Mouse (Mus musculus) spleen, adult 12 weeks (tissue): ENCODE data around the gene Nptn.

Source experiments
- DNase-seq: peaks from one replicate; pipeline ENCODE4 v3.0.0; 2022; ENCODE audit warnings: low spot score

Gene Nptn

DNA sequence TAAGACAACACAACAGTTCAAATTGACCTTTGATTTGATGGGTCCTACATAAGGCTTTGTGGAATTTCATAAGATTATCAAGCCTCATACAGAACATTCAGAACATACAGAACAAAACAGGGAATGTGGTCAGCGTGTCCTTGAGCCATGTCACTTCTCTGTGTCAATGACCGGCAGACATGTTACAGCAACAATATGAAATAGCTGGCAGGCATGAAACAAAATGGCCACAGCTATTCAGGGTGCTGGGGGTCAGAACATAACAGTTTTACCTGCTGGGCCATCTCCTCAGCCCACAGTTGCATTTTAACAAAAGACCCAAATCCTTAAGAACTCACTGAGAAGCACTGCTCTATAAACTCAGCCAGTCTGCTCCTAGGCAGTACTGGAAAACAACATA, 116.4 kb downstream of the Nptn start:
- no peak for DNase-seq

DNA sequence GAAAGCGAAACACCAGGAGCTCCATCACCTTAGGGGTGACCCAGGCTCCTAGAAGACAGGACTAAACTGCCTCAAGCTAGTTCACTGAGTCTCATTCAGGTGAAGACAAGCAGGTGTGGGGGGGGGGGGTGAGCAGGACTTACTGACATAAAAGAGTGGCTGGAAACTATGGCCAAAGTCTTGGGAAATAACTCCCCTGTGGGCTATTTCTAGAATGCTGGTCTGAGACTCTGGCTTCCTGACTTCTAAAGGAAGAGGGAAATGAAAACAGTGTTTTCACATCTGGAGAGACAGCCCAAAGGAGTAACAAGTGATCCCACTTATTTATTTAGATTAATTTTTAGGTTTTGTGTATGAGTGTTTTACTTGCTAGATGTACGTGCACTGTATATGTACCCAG, 119.7 kb downstream of the Nptn start:
- no peak for DNase-seq

DNA sequence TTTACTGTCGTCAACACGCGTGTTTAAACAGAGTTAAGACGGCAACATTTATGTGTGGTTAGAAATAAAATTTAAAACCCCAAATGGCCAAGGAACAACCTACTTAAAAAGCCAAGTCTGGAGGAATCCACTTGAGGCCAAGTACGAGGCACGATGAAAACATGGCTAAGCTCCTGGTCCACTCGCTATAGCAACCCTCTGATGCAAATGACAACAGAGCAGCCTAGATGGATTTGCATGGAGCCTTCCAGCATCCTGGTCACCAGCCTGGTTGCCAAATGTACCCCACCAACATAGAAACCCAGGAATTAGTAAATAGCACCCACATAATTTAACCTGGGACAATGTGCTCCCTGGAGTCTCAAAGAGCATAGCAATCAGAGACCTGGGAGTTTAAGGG, 121.7 kb downstream of the Nptn start:
- DNase-seq, result no peak

DNA sequence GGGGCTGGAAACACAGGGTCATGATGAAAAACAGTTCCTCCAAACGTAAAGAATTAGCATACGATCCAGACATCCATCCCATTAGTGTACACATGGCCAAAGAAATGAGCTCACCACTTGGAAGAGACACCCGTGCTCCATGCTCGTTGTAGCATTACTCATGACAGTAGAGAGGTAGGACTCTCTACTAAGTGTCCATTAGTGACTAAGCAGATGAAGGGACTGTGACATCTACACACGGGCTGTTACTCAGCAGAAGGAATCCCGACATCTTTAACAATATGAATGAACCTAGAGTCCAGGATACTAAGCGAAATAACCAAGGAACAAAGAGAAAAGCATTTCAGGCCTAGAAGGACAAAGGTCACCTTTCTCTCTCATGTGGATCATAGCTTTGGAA, 124.0 kb downstream of the Nptn start:
- DNase-seq, result no peak
